Mouse (Mus musculus): ENCODE results near the gene Bpifb9b. TPM values are rescaled to one million over a fixed set of nuclear protein-coding genes. Genes with fewer than 3 reads are reported as not detected.

Gene Bpifb9b
- not detected in 2 replicates for polyA plus RNA-seq (2012; ENCODE audit: low replicate concordance)

DNA sequence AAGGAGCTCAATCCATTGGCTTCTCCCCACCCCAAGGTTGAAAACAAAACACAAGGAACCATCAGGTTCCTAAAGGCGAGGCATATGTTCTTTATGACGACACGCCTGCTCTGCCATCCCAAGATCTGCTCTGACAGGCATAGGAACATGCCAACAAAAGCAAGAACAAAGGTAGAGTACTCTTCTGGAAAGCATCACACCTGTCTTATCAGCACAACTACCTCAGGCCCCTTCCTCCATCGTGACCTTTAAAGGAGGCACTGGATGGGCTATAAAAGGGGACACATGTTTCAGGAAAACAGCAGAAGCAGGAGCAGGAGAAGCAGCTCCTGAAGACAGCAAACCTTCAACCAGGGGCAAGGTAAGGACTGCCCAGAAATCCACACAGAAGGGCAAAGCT lies at the start of gene Bpifb9b:
Bpifb9b (plus strand) TSS at position 301 of the 400 bp plus-strand sequence.

DNA sequence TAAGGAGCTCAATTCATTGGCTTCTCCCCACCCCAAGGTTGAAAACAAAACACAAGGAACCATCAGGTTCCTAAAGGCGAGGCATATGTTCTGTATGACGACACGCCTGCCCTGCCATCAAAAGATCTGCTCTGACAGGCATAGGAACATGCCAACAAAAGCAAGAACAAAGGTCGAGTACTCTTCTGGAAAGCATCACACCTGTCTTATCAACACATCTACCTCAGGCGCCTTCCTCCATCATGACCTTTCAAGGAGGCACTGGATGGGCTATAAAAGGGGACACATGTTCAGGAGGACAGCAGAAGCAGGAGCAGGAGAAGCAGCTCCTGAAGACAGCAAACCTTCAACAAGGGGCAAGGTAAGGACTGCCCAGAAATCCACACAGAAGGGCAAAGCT lies 49.5 kb upstream of the Bpifb9b start, which contains the start of gene Bpifb9a:
Bpifb9a (plus strand) TSS at position 301 of the 400 bp plus-strand sequence.

Other genes with a start within 250 kb of the Bpifb9b start
- gene Bpifa3, start 176.9 kb upstream of the Bpifb9b start, polyA plus RNA-seq (2012; ENCODE audit: low replicate concordance) = not detected in 2 replicates
- not detected in 2 replicates for gene Bpifa1, start 164.3 kb upstream of the Bpifb9b start, polyA plus RNA-seq (2012; ENCODE audit: low replicate concordance)
- not detected in 2 replicates for gene Bpifa5, start 144.6 kb upstream of the Bpifb9b start, polyA plus RNA-seq (2012; ENCODE audit: low replicate concordance)
- not detected in 2 replicates for gene Bpifb1, start 116.4 kb upstream of the Bpifb9b start, polyA plus RNA-seq (2012; ENCODE audit: low replicate concordance)
- not detected in 2 replicates for gene Bpifb5, start 83.5 kb upstream of the Bpifb9b start, polyA plus RNA-seq (2012; ENCODE audit: low replicate concordance)
- not detected in 2 replicates for gene Bpifb9a, start 49.4 kb upstream of the Bpifb9b start, polyA plus RNA-seq (2012; ENCODE audit: low replicate concordance)
- 0.52 and 1.1 TPM in 2 replicates for gene Cdk5rap1, start 65.8 kb downstream of the Bpifb9b start, polyA plus RNA-seq (2012; ENCODE audit: low replicate concordance)
- gene Snta1, start 100.9 kb downstream of the Bpifb9b start, polyA plus RNA-seq (2012; ENCODE audit: low replicate concordance) = 7.3 and 8.9 TPM in 2 replicates
- 7.4 and 9.6 TPM in 2 replicates for gene Cbfa2t2, start 129.3 kb downstream of the Bpifb9b start, polyA plus RNA-seq (2012; ENCODE audit: low replicate concordance)
- 0.98 and 1.8 TPM in 2 replicates for gene 1700003F12Rik, start 239.9 kb downstream of the Bpifb9b start, polyA plus RNA-seq (2012; ENCODE audit: low replicate concordance)
- gene Actl10, start 244.5 kb downstream of the Bpifb9b start, polyA plus RNA-seq (2012; ENCODE audit: low replicate concordance) = 0.09 TPM in 1 of 2 replicates, not detected in the other